Mouse (Mus musculus) gastrocnemius, postnatal 14 days (tissue): ENCODE measurements around the gene Ctnna3. TPM values are rescaled to one million over a fixed set of nuclear protein-coding genes. Genes with fewer than 3 reads are reported as not detected.
A peak's percentile ranks its signal among the peaks of the same experiment; 100 is the strongest.

Experiments
- DNase-seq: peaks from one replicate; pipeline ENCODE4 v3.0.0; 2021; ENCODE audit warnings: mixed read lengths
- intact Hi-C: fragments of 180-260 bp; cut with DNase I; formaldehyde crosslinking; loops from one replicate; pipeline ENCODE4 v1.15.1; 2025; ENCODE audit warnings: low total_unique reads
- total RNA-seq, 2 experiments: library from RNA; stranded (reverse); gene quantifications; 2 replicates each; pipeline ENCODE4 v1.2.3; 2021

Gene Ctnna3
- total RNA-seq, 2 experiments from 2014 or later = 19.1 to 20.2 TPM

DNA sequence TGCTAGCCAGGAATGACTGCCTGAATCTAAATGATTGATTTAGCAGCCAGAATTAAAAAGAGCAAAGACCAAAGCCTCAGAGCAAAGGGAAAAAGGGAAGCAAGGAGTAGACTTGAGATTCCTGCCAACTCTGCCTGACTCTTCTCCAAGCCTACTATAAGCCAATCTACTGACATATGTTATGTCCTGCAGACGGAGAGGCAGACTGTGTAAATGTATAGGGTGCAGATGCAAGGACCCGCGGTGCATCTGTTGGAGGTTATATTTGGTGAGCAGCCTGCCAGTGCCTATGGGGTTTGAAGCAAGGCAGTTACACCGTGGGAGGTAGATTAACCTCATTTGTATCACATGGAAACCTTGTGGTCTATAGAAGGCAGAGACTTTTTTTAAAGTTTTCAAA lies 409.1 kb downstream of the Ctnna3 start:
- no peak for DNase-seq
- intact Hi-C loops = no loop called here

DNA sequence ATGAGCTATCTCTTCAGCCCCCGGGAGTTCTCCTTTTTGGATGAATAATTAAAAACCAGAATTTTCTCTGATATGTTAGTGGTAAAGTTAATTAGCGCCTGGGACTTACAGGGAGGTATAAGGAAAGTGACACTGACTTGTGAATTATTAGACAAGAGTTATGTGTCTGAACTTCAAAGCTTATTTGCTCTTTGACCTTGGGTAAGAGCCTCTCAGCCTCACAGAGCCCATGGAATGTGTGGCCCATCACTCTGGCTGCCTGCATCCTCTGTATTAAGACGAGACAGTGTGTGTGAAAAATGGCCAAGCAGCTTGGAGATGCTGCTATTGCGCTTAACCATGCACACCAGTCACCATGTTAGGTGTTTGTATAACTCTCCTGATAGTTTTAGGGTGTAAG lies 422.0 kb downstream of the Ctnna3 start:
- DNase-seq = no peak
- intact Hi-C loops = no loop called here

DNA sequence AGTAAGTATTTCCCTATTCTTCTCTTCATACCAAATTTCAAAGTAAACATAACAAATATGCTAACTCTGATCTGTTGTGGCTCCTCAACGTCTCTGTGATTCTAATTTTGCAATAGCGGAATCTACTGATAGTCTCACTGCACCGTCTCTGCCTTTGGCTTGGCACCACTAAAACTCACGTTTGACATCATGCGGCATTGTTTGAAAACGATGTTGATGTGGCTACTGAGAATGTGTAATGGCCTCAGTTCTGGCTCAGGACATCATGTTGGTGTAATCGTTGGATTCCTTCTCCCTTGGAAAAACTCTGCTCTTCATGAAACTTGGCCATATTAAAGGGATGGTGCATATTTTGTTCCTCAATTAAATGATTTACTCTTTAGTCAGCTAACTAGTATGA lies 439.2 kb downstream of the Ctnna3 start:
- no peak for DNase-seq
- intact Hi-C loops = no loop called here

DNA sequence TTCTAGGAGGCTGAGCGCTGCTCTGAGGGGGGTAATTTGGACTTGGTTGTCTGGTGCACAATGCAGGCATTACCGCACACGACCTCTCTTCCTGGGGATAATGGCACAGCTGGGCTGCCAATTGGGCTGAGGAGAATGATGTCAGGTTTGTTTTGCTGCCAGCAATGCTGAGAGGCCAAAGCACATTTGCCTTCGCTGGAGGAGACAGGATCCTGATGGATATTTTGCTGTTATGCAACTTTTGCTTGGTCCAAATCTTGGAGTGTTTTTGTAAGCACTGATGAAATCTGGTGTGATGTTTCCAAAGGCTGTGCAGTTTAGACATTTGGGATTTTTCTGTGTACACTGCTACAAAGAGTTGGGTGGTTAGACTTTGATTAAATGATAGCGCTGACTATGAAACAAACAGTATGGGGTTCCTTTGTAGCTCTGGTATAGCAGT lies 450.6 kb downstream of the Ctnna3 start:
- intact Hi-C loops = no loop called here
- no peak for DNase-seq

DNA sequence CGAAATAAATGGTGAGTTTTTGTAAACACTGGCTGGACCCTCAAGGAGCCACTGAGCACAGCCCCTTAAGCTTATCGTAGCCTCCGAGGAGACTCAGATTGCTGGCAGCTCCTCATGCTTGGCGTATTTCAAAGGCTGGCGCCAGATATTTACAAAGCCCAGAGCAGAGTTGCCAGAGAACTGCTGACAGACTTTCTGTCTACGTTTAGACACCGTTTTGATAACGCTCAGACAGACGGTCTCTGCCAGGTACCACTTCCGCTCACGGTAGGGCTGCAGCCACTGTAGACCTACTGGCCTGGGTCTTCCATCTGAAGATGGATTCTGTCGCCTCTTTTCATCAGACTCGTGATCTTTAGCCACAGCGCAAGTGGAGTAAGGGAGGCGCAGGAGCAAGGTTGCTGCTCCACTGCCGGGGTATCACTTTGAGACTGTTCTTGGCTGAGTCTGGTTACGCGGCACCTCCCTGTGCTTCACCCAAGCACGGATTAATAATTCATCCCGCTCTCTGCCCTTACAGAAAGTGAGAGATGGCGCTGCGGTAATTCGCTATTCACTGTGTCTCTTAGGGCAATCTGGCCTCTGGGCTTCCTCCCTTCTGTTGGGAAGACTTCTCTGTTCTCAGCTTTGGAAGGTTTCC lies 456.7 kb downstream of the Ctnna3 start:
- intact Hi-C loops = no loop called here
- DNase-seq = no peak

DNA sequence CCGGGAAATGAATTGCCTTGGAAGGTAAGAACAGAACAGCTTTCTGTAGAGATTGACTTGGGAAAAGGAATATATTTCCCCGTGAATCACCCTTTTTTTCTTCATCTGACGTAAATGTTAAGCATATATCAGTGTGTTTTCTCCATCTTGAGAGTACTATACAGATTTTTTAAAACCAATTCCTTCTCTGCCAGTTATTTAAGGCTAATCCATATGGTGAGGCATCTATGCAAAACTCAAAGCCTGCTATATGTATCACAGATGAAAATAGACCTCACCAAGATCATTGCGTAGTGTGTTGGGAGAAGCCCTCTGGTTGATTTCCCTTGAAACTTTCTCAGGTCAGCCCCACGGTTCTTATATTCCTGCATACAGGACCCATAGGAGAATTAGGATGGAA lies 464.7 kb downstream of the Ctnna3 start:
- intact Hi-C loops = no loop called here
- DNase-seq = no peak

DNA sequence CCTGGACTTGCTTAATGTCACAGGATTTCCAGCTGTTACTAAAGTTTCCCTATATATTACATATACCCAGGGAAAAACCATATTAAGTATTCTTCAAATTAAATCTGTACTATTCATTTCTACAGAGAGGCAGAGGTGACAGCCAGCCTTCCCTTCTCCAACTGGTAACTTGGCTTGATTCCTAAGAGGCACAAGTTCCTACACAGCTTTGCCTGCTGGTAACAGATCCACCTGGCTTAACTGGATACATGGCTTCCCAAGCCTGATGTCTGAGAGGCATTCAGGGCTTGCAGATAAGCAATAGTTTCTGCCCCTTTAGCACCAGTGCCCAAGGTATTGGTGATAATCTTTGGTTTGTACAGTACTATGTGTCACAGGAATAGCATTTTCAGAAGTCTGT lies 470.0 kb downstream of the Ctnna3 start:
- DNase-seq = no peak
- intact Hi-C loops = no loop called here

DNA sequence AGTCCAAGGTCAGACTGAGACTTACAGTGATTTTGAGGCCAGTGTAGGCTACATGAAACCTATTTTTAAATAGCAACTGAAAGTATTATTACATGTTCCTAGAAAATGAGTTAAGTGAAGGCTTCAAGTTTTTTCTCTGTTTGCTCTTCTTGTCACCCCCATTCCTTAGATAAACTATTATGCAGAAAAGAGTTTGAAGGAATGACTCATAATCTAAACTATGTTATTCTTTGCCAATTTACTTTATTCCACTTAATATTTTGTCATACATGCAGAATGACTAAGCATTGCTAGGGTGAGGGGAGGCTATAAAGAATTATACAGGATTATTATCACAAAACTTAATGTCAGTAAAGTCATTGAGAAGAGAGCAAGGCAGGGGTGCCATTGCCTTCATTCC lies 479.0 kb downstream of the Ctnna3 start:
- intact Hi-C loops = no loop called here
- DNase-seq = no peak

DNA sequence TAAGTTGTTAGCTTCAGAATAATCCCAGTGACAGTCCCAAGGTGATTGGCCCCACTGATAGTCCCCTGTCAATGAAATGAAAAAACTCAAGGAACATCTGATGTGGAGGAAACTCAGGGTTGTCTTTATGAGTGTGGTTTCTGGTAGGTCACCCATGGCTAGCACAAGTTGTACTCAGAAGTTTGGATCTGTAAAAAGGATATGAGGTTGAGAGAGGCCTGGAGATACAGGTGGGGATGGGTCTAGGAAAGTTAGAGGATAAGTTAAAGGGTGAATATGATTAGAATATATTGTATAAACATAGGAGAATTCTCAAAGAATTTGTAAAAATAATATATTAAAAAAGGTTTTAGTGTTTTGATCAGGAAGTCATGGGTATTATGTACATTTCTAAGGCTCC lies 497.4 kb downstream of the Ctnna3 start, which contains the start of gene Gm10118:
Gene Gm10118 (minus strand): TSS at position 101 of the 400 bp plus-strand sequence.
- intact Hi-C loops = no loop called here
- DNase-seq = no peak

DNA sequence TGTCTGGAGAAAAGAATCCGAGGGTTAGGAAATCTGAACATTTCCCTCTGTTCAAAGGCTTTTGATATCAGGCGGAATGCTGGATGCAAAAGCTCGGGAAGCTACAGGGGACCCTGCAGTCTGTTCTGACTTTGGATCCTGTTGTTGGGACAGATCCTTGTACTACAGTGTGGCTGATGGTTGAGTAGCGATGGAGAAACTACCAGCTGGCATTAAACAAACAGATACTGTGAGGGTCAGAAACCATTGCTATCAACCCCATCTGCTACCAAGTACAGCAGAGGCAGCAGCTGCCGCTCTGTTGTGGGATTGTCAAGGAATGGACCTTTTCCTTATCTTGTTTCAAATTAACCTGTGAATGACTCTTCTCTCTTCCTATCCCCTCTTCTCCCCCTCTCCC lies 504.0 kb downstream of the Ctnna3 start:
- intact Hi-C loops = no loop called here
- no peak for DNase-seq

DNA sequence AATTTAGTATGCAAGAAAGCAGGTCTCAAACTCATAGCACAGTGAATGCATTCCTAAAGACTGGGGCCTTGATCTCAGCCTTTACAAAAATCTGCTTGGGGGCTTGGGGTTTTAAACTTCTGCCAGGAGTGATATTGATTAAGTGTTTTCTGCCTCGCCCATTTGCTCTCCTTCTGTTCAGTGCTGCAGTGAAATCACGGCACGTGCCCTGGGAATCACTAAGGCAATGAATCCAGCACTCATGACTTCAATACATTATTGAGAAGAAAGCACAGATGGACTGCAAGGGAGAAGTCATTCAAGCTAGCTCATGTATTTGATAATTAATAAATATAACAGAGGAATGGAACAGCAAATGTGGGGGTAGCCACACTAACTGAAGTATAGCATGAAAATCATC lies 515.6 kb downstream of the Ctnna3 start:
- DNase-seq = no peak

DNA sequence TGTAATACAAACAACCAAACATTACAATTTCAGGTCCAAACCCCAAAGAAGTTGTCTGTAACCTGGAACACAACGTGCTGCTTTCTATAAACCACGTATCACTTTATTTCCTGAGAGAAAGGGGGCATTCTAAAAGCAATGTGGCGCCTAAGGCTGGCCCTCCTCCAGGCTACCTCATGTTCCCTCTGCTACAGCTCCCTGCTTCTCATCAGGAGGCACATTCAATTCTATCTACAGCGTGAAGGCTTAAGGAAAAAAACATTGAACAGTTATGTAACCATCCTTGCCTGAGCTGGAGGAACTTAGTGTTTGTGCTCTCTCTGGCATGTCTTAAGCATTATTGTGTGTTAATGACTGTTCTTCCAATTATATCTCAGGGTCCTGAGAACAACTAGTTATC lies 517.4 kb downstream of the Ctnna3 start:
- intact Hi-C loops = no loop called here
- DNase-seq = no peak

More for the DNA sequence above, 515.6 kb downstream of the Ctnna3 start:
- intact Hi-C loops = no loop called here

DNA sequence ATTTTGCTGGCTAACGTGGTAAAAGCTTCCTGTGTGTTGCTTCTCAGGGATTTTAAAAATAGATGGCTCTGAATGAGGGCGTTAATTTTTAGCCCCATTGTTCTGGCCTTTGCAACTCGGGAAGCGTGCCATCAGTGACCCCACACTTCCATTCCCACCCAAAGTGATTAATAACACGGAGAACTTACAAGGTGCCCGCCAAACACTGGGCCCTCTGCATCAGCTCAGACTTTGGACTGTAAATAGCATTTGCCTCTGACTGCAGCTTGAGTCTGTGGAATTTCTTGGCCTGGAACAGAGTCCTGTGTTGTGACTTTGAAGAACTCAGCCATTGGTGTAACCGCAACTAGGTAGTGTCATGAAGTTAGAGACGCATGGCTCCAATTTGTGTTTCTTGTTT lies 521.0 kb downstream of the Ctnna3 start:
- intact Hi-C loops = no loop called here
- peak; percentile 8 for DNase-seq

DNA sequence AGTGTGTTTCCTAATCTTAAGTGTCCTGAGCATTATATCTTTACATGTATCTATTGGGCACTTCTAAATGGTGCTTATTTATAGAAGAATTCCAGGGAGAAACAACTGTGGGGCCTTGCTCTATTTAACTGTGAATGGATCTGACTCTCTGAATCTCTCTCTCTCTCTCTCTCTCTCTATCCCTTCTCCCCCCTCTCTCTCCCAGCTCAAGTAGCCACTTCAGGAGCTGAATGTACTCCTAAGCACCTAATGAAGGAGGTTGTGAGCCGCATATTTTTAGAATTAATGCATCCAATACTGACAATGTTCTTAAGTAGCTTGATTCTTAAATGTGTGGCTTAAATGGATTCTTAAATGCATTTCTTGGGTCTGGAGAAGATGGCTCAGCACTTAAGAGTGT lies 521.6 kb downstream of the Ctnna3 start:
- intact Hi-C loops = no loop called here
- no peak for DNase-seq

DNA sequence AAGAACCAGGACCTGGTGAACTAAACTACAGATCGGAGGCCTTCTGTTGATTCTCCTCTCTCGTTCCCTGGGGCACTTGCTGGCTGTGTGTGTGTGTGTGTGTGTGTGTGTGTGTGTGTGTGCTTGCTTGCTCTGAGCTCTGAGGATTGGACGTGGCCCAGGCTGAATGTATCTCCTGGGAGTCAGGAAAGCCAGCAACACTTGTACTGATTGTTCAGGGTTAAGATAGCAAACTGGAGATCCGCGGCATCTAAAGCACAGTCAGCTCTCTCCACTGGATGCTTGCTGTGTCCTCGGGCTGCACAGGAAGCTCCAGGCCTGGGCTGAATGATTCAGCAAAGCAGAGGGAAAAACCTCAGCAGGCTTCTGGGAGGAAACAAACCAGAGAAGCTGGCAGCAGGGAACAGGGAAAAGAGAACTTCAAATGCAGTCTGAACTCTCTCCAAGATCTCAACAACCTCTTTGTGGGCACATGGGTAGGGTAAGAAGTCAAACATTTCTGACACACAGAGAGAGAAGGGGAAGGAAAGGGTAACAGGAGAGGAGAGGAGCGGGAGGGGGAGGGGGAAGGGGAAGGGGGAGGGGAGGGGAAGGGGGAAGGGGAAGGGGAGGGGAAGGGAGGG lies 524.5 kb downstream of the Ctnna3 start:
- peak; percentile 58 for DNase-seq
- intact Hi-C loops = no loop called here

DNA sequence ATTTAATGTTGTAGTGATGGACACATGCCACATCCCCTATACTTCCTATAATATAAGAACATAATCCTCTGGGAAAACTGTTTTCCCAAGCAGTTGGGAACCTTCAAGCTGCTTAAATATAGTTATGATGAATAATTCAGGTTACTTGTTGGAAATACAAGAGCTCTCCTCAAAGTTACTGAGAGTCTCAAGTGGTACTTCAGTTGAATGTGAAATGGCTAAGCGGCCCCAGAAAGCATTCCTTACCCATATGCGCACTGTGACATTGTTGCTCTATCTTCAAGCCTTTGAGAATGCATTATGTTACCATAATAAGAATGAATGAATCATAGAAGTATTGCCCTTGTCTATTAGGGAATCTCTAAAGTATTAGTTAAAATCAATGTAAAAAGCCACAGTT lies 542.4 kb downstream of the Ctnna3 start:
- no peak for DNase-seq
- intact Hi-C loops = no loop called here

DNA sequence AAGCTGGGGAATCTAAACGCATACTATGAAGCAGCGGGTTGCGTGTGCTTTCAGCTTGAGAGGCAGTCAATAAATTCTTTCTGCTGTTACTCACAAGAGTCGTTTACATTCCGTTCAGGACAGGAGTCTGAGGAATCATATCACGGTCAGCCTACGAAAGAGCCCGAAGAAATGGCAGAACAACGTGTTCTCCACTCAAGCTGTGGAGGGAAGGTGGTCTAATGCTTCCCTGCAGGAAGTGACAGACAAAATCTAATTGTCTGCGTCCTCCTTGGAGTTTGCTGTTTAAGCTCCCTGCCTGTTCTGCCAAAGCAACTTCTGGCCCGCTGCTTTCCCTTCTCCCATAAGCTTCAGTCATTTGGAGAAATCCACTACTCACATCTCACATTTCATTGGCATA lies 548.2 kb downstream of the Ctnna3 start:
- intact Hi-C loops = no loop called here
- no peak for DNase-seq

DNA sequence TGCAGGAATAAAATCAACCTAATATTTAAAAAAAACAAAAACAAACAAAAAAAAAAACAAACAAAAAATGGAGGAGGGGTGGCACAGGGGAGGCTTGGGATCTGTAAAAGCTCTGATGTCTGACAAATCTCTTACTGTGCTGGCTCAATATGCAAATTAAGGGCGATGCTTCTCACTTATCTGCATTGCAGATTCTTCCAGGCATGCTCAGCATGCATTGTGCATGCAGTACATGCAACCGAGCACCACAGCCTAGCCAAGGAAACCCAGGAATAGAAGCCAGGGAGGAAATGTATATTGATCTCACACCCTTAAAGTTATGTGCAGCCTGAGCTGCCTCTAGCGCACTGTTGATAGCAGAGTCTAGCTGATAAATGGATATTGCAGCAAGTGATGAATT lies 548.6 kb downstream of the Ctnna3 start:
- intact Hi-C loops = no loop called here

DNA sequence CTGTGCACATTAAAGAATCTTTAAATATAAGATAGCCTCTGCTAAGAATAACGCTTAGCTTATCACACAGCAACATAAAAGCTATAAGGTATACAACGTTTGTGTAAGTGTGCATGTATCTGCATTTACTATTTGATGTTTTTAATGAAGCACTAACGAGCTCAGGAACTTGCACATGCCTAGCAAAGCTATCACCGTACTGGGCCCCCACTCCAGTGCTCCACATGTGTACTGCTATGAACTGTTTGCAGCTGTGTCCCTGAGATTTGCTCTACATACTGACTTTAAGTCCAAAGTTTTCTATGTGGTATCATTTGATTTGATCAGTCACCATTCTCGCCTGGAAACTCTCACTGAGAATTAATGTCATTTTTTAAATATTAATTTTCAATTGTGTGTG lies 549.1 kb downstream of the Ctnna3 start:
- intact Hi-C loops = no loop called here
- DNase-seq = no peak

More for the DNA sequence above, 548.6 kb downstream of the Ctnna3 start:
- no peak for DNase-seq

DNA sequence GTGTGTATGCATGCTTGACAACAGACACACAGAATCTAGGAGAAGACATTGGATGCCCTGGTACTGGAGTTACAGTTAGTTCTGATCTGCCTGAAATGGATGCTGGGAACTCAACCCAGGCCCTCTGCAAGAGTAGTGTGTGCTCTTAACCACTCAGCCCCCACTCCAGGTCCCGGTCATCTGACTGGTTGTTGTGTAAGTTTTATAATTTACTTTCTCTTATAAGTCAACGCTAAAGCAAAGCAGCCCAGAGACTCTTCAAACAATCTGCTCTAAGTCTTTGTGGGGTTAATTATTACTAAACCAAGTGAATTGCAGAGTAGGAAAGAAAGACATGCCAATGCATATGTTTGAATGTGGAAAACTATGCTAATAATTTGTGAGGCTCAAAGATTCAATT lies 549.5 kb downstream of the Ctnna3 start:
- intact Hi-C loops = no loop called here
- no peak for DNase-seq

DNA sequence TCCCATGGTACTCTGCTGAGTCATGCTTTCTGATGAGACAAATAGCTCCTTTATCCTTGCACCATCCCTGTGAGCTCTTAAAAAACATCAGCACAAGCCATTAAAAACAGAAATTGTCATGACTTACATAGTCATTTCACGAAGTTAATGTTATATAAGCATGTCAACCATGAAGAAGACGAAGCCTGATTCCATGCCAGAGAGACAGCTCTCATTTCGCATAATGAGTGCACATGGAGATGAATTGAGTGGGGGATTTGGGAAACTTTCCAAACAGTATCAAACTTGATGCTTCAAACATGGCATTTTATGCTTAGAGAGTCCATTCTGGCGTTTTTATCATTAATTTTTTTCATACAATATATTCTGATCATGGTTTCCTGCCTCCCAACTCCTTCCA lies 555.7 kb downstream of the Ctnna3 start:
- intact Hi-C loops = no loop called here

DNA sequence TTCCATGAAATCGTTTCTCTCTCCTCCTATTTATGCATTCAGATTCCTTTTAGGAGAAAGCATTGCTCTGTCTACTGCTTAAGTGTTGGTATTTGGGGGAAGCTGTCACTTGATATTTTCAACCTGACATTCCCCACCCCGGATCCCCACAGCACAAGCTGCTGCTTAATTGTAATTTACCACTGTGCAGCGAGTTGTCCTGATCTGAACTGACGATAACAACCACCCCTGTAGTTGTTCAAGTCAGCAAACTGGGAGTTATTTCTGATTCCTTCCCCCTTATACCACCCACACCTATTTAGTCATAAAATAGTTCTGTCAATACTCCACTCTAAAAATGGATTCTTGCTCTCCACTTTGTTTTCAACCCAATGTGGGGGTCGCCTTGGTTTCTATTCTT lies 564.4 kb downstream of the Ctnna3 start:
- no peak for DNase-seq
- intact Hi-C loops = no loop called here

More for the DNA sequence above, 555.7 kb downstream of the Ctnna3 start:
- no peak for DNase-seq
